ENCODE assay signal across 12 mouse cellular contexts in the genomic region with DNA sequence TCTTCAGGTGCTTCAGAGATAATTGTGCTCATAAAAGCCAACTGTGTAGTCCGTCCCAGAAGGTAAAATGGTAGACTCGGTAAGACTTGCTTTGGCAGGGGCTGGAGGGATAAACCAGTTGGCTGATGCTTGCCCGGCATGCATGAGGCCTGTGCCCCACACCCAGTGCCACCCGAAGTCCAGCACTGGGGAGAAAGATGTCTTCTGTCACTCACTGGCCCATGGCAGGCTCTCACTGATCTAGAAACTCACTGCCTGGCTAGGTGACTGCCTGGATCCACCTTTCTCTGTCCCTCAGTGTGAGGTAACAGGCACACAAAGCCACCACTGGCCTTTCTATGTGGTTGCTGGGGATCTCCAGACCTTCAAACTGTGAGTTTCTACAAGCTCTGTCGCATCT. TPM values are rescaled to one million over a fixed set of nuclear protein-coding genes. Genes with fewer than 3 reads are reported as not detected.
DNase-seq lines count a peak whose midpoint lies in the region; ATAC-seq and TF ChIP-seq lines count a peak whose summit lies in the region.
"Had no signal": no experiment of that assay in that cellular context is flagged by ENCODE, and none has a peak within 500 bp of the region (broad histone marks: within the 10 kb centered on the region; RNA-seq: fewer than 3 reads in every experiment).

No protein-coding gene starts in this region.

- DNase-seq in gastrocnemius, adult 2 months: no peak
- no peak for DNase-seq in gastrocnemius, postnatal 36 days
- no peak for DNase-seq in midbrain, embryonic 10.5 days (ENCODE audit: low spot score)
- DNase-seq in midbrain, postnatal 0 days (ENCODE audit: low spot score): no peak
- DNase-seq in hindbrain, postnatal 0 days (ENCODE audit: low spot score): no peak
- no peak for DNase-seq in stomach, postnatal 0 days (ENCODE audit: low spot score)
- DNase-seq in cerebellum, postnatal 10 days: no peak
- DNase-seq in embryo, embryonic 10 days (ENCODE audit: low spot score): no peak
- DNase-seq: embryo, embryonic 11 days; kidney, adult 18-20 months; thymus, postnatal 36 days had no signal

- H3K36me3 ChIP-seq in midbrain, embryonic 10.5 days: peaks cover 9% of the 10 kb centered on the region
- H3K36me3 ChIP-seq in midbrain, postnatal 0 days (ENCODE audit: insufficient read depth, low read length): no peaks in the 10 kb centered on the region
- H3K36me3 ChIP-seq in hindbrain, postnatal 0 days (ENCODE audit: insufficient read depth, low read length): no peaks in the 10 kb centered on the region
- no peaks in the 10 kb centered on the region for H3K36me3 ChIP-seq in stomach, postnatal 0 days (ENCODE audit: control insufficient read depth, insufficient read depth, low read length)

- TF ChIP-seq CTCF in gastrocnemius, adult 2 months (IDR thresholded peaks at IDR 0.05): no peak
- no peak for TF ChIP-seq CTCF in midbrain, postnatal 0 days (IDR thresholded peaks at IDR 0.05)
- TF ChIP-seq CTCF in hindbrain, postnatal 0 days (IDR thresholded peaks at IDR 0.05; ENCODE audit: low read depth): no peak
- TF ChIP-seq CTCF in stomach, postnatal 0 days (IDR thresholded peaks at IDR 0.05; ENCODE audit: low read depth): no peak

- H3K27ac ChIP-seq in gastrocnemius, adult 2 months: peak overlapping the region; percentile 86
- peak overlapping the region; percentile 92 for H3K27ac ChIP-seq in midbrain, embryonic 10.5 days (replicated peaks)
- no peak overlapping the region for H3K27ac ChIP-seq in midbrain, postnatal 0 days (ENCODE audit: low read depth, low read length)
- 0 out of 2 replicates have a peak overlapping the region, but pooled peaks have one; percentile 42 for H3K27ac ChIP-seq in hindbrain, postnatal 0 days
- peak overlapping the region; percentile 35; the same call in 1 of the 2 replicates for H3K27ac ChIP-seq in stomach, postnatal 0 days (replicated peaks)
- H3K27ac ChIP-seq: liver, embryonic 12.5 days had no signal

- no peak overlapping the region for H3K4me3 ChIP-seq in gastrocnemius, adult 2 months
- H3K4me3 ChIP-seq in midbrain, embryonic 10.5 days: no peak overlapping the region
- H3K4me3 ChIP-seq in midbrain, postnatal 0 days (ENCODE audit: low read depth, low read length): no peak overlapping the region
- no peak overlapping the region for H3K4me3 ChIP-seq in hindbrain, postnatal 0 days (ENCODE audit: low read length)
- H3K4me3 ChIP-seq in stomach, postnatal 0 days (ENCODE audit: low read depth, low read length): no peak overlapping the region
- H3K4me3 ChIP-seq: liver, embryonic 12.5 days had no signal

- no peak for TF ChIP-seq EP300 in stomach, postnatal 0 days (optimal IDR thresholded peaks at IDR 0.05)

- no peaks in the 10 kb centered on the region for H3K27me3 ChIP-seq in midbrain, embryonic 10.5 days (ENCODE audit: low read depth, poor library complexity, severe bottlenecking)
- no peaks in the 10 kb centered on the region for H3K27me3 ChIP-seq in midbrain, postnatal 0 days (ENCODE audit: insufficient read depth, low read length)
- no peaks in the 10 kb centered on the region for H3K27me3 ChIP-seq in hindbrain, postnatal 0 days (ENCODE audit: insufficient read depth, low read length)
- no peaks in the 10 kb centered on the region for H3K27me3 ChIP-seq in stomach, postnatal 0 days (ENCODE audit: control insufficient read depth, insufficient read depth, low read length)
- H3K27me3 ChIP-seq: liver, embryonic 12.5 days had no signal

- no peaks in the 10 kb centered on the region; the same call in 1 of the 2 replicates for H3K9me3 ChIP-seq in midbrain, embryonic 10.5 days (replicated peaks)
- H3K9me3 ChIP-seq in midbrain, postnatal 0 days (ENCODE audit: low read length): no peaks in the 10 kb centered on the region
- no peaks in the 10 kb centered on the region for H3K9me3 ChIP-seq in hindbrain, postnatal 0 days (ENCODE audit: low read length)
- H3K9me3 ChIP-seq in stomach, postnatal 0 days (ENCODE audit: control insufficient read depth, low read length): no peaks in the 10 kb centered on the region
- H3K9me3 ChIP-seq: liver, embryonic 12.5 days had no signal

- ATAC-seq in midbrain, postnatal 0 days (ENCODE audit: low FRiP score): no peak
- ATAC-seq in hindbrain, postnatal 0 days: no peak
- ATAC-seq in stomach, postnatal 0 days (ENCODE audit: low FRiP score, low TSS enrichment): no peak
- ATAC-seq: liver, embryonic 12.5 days had no signal

- WGBS in midbrain, embryonic 10.5 days: 74% methylated on average over 5 of the region's 5 CpGs
- WGBS in midbrain, postnatal 0 days: 60% methylated on average over 5 of the region's 5 CpGs
- 54% methylated on average over 5 of the region's 5 CpGs for WGBS in hindbrain, postnatal 0 days
- WGBS in stomach, postnatal 0 days: 78% methylated on average over 5 of the region's 5 CpGs

- no peak overlapping the region for H3K4me2 ChIP-seq in midbrain, postnatal 0 days (ENCODE audit: low read depth, low read length, poor library complexity, severe bottlenecking)
- no peak overlapping the region for H3K4me2 ChIP-seq in hindbrain, postnatal 0 days (ENCODE audit: low read depth, low read length)
- H3K4me2 ChIP-seq in stomach, postnatal 0 days (replicated peaks; ENCODE audit: low read depth): no peak overlapping the region
- H3K4me2 ChIP-seq: liver, embryonic 12.5 days had no signal

- intact Hi-C loops in gastrocnemius, adult 2 months (cut with DNase I): no loop called here
- intact Hi-C loops in gastrocnemius, postnatal 36 days (cut with DNase I): no loop called here

- no peak overlapping the region for H3K9ac ChIP-seq in midbrain, postnatal 0 days (replicated peaks; ENCODE audit: low read length, poor library complexity, severe bottlenecking)
- H3K9ac ChIP-seq in hindbrain, postnatal 0 days (replicated peaks; ENCODE audit: low read length): no peak overlapping the region
- no peak overlapping the region for H3K9ac ChIP-seq in stomach, postnatal 0 days (ENCODE audit: low read length)
- H3K9ac ChIP-seq: liver, embryonic 12.5 days had no signal

- peaks cover 100% of the 10 kb centered on the region for H3K4me1 ChIP-seq in midbrain, embryonic 10.5 days
- peaks cover 14% of the 10 kb centered on the region; the same call in 1 of the 2 replicates for H3K4me1 ChIP-seq in midbrain, postnatal 0 days (ENCODE audit: insufficient read depth, low read length)
- H3K4me1 ChIP-seq in hindbrain, postnatal 0 days (ENCODE audit: insufficient read depth, low read length): peaks cover 24% of the 10 kb centered on the region
- peaks cover 9% of the 10 kb centered on the region for H3K4me1 ChIP-seq in stomach, postnatal 0 days (replicated peaks; ENCODE audit: control insufficient read depth, insufficient read depth)

RNA-seq across cellular contexts. Expression of a gene that starts 36.3 kb away (rescaled TPM):
- 100 to 1,000 TPM; 156 to 204 TPM for total RNA-seq in gastrocnemius, adult 2 months (2021)
- total RNA-seq in gastrocnemius, postnatal 36 days (2021): 100 to 1,000 TPM; 182 to 188 TPM
- 26.5 and 29.7 TPM in 2 replicates for polyA plus RNA-seq in midbrain, embryonic 10.5 days (2016; fragmentation: Nextera tagmentation; extraction: Ambion mirVana)
- total RNA-seq in midbrain, postnatal 0 days (2014; rRNA removed): 107 and 154 TPM in 2 replicates
- polyA plus RNA-seq in midbrain, postnatal 0 days (2015; fragmentation: Nextera tagmentation; extraction: Ambion mirVana): 58.7 and 61.6 TPM in 2 replicates
- total RNA-seq in hindbrain, postnatal 0 days (2014; rRNA removed): 129 and 170 TPM in 2 replicates
- 55.7 and 57.8 TPM in 2 replicates for polyA plus RNA-seq in hindbrain, postnatal 0 days (2015; fragmentation: Nextera tagmentation; extraction: Ambion mirVana)
- 24.0 and 27.7 TPM in 2 replicates for polyA plus RNA-seq in stomach, postnatal 0 days (2015; fragmentation: Nextera tagmentation; extraction: Ambion mirVana)

RNA-seq across cellular contexts. Expression of a gene that starts 56.6 kb away (rescaled TPM):
- total RNA-seq in gastrocnemius, adult 2 months (2021): under 1 TPM; 0.11 to 0.36 TPM
- under 1 TPM; 0.20 to 0.38 TPM for total RNA-seq in gastrocnemius, postnatal 36 days (2021)
- polyA plus RNA-seq in midbrain, embryonic 10.5 days (2016; fragmentation: Nextera tagmentation; extraction: Ambion mirVana): 147 and 155 TPM in 2 replicates
- total RNA-seq in midbrain, postnatal 0 days (2014; rRNA removed): 8.1 and 8.6 TPM in 2 replicates
- 68.0 and 80.0 TPM in 2 replicates for polyA plus RNA-seq in midbrain, postnatal 0 days (2015; fragmentation: Nextera tagmentation; extraction: Ambion mirVana)
- total RNA-seq in hindbrain, postnatal 0 days (2014; rRNA removed): 8.9 and 20.0 TPM in 2 replicates
- 76.3 and 80.8 TPM in 2 replicates for polyA plus RNA-seq in hindbrain, postnatal 0 days (2015; fragmentation: Nextera tagmentation; extraction: Ambion mirVana)
- polyA plus RNA-seq in stomach, postnatal 0 days (2015; fragmentation: Nextera tagmentation; extraction: Ambion mirVana): 69.3 and 73.3 TPM in 2 replicates
